Mouse (Mus musculus) cerebellum, postnatal 4 days (tissue): Measurements from ENCODE around the gene Tes3-ps.

Experiments
- DNase-seq, 2 experiments: peaks; one replicate each; pipeline ENCODE4 v3.0.0; 2022; ENCODE audit warnings: low spot score in 2 of 2, mixed read lengths in 1 of 2

Tes3-ps gene

DNA sequence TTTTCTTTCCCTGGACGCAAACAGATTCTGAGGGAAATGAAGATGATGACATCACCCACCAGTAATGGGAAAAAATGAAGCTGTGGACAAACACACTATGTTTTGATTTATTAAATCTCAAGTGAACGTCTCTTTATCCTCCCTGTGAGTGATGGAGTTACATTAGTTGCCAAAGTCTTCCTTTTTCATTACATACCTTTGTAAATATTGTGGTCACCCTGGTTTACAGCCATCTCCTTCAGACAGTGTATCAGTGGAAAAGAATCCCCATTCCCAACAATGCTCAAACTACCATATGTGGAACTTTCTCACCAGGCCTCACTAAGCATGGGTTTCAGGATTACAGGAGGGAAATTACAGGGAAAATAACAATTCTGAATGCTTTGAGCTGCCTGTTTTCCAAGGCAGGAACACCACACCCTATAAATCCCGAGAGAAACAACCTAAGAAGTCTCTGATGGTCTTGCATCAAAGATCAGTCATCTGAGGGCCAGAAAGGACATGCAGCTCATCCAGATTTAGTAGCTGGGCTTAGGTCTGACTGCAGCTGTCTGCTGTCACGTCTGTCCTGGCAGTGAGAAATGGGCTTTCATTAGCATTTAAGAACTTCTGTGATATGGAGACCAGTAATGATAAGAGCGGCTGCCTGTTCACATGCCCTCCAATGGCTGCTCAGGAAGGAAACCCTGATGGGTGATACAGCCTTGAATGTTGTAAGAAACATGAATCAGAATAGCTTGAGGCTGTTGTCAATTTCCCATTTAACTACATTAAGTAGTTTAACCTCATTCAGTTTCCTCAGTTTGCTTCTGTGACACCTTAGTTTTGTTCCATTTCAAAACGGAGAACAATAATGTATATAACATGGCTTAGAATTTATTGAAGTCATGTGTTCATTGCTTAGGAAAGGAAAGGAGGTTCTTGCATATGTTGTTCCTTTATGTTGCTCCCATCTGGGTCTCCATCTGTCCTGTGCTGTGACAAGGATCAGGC, at the start of gene Tes3-ps:
Gene Tes3-ps (plus strand): TSS at position 943 of the 993 bp plus-strand sequence.
- no peak for DNase-seq

DNA sequence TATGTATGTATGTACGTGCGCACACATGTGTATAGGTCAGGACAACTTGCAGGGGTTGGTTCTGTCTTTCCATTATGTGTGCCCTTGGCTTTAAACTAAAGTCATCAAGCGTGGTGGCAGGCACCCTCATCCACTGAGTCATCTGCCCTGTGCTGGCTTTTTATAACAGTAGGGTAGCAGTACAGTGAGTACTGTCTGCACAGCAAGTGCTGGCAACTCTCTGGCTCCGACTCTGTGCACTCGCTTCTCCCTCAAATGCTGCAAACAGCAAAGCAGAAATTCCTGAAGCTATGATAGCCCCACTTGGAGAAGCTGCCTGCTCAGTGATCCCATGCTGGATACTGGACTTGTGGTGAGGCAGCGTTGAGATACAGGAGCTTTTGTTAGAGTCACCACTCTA, 48.7 kb upstream of the Tes3-ps start:
- DNase-seq: no peak

DNA sequence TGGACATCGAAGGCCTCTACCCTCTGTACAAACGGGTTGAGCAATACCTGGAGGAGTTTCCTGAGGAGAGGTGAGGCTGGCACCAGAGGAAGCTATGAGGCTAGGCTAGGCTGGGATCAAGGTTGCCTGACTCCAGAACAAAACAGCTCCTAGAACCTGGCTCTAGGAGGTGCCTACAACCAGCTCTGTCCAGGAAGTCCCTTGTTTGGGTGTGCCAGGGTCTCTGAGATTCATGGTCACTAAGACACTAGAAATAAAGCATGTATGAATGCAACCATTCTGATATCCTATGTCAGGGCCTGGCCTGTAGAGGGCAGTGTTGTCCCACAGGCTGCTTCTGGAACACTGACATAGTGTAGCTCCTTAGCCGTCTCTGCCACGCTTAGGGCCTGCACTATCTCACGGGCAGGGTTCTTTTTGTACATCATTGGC, 43.8 kb upstream of the Tes3-ps start:
- DNase-seq: peak; percentile 75 to 83

DNA sequence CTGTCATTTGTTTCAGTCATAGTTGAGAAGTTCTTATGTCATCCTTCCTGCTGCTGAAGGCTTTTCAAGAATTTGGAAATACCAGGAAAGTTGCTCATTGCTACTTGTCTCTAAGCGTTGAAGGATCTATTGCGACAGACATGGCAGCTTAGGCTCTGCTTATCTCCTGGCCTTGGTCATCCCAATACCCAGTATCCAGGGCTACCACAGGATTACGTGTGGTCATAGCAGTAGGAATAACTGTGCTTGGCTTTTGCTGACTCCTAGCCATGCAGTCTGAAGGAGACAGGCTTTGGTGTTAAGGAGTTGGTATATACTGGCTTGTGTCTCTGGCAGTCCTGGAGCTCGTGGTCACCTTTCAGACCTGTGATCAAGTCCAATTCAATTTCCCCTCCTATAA, 32.8 kb upstream of the Tes3-ps start:
- no peak for DNase-seq

DNA sequence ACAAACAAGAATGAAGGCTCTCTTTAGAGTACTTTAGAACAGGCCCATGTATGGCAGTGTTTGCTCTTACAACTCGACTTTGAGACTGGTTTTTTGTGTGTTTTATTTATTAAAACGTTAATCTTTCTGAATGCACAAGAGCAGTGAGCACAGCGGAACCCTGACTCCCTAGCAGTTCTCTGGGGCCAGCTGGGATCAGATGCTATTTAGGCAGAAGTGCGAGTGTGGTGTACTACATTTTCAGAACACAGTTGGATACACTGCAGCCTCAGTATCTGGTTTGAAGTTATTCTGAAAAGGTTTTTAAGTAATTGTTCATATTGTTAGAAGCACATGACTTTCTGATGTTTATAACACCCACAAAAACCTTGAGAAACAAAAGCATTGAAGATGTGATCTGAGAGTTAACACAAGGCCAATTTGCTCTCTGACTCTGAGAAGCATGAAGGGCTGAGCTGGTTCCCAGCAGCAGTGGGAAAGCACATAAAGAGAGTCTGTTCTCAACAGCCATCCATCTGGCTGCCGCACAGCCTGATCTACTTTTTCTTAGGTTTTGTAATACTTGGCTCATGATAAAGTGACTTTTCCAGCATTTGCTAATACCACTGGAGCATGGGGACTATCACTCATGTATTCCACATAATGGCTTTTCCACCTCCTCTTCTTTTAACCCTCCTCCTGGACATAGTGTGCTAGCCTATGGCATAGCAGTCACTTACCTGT, 32.3 kb upstream of the Tes3-ps start:
- no peak for DNase-seq

DNA sequence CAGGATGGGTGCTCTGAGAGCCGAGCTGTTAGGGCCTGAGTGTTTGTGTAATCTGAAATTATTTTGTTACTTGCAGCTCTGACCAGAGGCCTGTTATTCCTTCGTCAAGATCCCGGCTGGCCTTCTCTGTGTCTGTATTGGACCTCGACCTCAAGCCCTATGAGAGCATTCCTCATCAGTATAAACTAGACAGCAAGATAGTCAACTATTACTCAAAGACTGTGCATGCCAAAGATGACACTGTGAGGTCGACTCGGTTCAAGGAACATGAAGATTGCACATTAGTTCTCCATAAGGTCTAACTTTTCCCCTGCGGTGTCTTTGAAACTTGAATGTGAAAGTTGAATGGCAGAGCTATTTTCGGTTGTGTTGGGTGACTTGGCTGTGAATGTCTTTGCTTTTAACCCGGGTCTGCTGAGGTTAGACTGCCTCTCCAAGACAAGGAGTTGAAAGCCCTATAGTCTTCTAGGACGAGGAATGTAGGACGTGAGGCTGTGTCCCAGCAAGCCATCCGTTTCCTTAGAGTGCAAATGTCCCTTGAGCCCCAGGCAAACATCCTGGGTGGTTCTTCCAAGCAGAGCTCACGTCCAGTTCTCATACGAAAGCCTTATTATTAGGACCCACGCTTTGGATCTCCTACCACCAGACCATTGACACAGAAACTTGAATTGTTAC, 31.5 kb upstream of the Tes3-ps start:
- DNase-seq: no peak

DNA sequence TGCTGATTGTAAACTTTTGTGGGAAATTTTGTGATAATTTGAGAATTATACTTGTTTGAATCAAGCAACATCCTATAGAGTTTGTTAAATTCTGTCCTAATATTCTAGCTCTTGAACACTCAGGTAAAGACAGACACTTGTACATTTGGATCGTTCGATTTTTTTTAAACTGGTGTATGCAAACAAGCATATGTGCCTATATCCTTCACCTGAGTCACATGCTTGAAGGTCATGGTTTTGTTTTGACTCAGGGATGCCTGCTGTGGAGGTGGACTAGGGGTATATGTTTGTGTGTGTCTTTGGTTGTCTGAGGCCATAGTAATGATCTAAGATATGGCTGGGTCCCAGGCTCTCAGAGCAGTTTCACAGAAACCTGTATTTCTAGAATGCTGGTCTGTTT, 30.2 kb upstream of the Tes3-ps start:
- DNase-seq: no peak

DNA sequence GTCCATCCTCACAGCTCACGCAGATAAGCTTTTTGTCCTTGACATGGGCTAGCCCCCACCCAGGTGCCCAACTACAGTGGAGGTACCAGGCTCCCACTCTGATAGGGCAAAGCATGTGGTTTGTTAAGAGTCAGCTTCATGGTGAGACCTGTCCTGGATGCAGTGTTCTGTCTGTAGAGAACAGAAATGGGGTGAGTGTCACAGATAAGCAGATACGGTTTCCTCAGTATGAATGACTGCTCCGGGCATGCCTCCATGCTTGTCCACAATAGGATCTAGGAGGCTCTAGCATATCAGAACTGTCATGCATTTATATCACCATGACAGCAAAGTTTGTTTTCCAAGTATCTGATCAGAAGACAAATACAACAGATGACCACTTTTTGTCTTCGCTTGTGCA, 27.2 kb upstream of the Tes3-ps start:
- DNase-seq: no peak

DNA sequence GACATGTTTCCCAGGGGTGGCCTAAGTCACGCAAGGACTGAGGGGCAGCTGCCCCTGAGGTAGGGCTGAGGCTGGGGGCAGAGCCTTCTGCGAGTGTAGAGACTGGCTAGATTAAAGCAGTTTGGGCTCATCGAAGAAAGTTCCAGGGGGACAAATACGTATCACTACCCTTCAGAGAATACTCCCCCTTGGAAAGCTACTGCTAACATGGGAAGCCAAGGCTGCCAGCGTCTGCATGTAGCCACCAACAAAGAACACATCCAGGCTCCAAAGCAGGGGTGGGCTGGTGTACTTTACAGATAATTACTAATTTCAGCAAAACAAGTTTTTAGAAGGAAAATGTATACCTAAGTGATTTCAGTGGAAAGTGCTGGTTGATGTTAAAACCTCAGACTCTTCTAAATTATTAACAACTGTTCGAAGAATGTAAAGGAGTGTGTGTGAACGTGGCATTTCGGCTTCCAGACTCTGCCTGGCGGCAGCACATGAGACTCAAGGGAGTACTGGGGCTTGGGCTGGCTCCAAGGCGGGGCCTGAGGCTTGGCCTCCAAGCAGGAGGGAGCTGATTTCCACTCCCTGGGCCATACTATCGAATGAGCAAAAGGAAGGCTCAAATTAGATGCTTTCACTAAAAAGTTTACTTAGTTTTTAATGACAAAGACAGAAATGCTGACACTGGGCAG, 26.6 kb upstream of the Tes3-ps start:
- DNase-seq: peak in 1 of 2 experiments; percentile 27

DNA sequence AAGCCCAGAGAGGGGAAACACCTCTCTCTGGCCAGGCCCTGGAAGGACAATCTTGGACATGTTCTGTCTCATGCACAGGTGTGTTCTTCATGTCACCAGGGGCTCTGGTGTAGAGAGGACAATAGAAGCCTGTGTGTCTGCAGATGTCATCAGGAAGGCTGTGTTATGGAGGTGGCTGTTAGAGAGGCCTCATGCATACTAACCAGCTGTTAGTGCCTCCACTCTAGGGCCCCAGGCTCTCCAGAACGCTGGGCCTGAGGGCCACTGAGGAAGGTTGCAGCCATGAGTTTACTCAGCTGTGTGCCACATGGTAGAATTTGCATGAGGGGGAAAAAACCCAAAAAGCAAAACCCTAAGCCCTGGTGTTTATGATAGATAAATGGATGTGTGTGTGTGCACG, 25.5 kb upstream of the Tes3-ps start:
- no peak for DNase-seq

DNA sequence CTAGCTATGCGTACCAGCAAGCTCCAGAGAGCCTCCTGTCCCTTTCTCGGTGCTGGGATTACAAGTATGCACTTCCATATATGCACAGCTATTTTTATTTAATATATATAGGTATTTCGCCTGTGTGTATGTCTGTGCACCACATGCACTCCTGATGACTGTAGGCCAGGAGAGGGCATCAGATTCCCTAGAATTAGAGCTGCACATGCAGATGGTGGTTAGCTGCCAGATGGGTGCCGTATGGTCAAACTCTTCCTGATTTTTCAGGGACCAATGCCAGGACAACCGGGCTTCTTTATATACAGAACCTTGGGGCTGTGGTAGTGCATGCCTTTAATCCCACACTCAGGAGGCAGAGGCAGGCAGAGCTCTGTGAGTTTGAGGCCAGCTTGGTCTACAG, 24.1 kb upstream of the Tes3-ps start:
- DNase-seq: no peak

DNA sequence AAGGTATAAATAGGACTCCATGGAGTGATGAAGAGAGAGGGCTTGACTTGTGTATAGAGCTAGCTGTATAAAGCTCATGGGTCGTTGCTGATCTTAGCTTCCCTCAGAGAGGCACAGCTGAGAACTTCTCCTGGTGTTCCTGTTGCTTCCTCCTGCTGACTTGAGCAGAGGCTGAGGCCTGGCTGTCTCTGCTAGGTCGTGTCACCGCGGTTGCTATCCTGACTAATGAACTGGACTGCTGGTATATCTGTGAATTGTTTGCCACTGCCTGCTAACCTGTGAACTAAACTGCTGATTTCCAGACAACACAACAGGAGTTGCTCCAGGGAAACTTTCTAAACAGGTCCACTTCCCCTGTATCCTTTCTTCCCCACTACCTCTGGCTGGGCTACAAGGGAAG, 22.8 kb upstream of the Tes3-ps start:
- no peak for DNase-seq

DNA sequence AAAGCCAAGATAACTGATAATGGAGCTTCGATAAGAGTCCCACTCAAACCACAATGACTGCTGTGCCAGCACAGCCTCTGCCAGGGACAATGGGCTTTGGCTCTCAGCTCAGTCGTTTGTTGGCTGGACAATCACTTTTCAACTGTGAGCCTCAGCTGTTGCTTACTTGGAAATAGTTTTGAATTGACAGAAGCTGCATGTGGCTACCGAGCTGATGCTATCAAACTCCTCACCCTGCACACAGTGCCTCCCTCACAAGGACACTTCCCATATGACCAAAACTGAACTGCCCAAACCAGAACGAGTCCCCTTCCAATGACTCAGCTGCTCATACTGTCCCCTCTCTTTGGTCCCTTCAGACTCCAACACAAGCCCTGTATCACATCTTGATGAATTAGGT, 22.3 kb upstream of the Tes3-ps start:
- no peak for DNase-seq

DNA sequence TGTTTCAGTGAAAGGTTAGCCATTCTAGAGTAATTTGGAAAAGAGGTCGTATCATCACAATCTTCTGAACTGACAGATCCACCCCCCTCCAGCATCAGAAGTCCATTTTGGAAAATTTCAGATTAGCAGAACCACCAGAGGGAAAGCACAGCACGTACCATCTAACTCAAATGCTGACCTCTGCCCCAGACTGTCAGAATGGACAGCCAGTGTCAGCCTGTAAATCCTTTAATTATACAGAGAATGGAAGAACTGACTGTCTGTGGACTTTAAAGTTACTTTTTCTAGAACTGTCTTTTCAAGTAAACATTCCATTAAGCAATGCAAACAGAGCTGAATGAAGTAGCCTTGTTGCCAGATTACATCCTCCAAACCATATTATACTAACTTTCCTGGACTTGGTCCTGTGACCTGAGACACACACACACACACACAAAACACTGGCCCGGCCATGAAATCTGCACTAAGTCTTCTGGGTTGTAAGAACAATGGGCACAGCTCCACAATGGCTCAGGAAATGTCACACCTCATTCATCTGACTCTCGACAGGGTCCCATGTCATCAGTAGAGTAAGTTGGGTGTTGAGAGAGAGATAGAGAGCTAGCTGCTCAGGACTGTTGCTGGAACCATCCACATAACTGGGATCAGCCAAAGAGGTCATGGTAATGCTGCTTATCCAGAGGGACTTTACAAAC, 21.0 kb upstream of the Tes3-ps start:
- DNase-seq: no peak

DNA sequence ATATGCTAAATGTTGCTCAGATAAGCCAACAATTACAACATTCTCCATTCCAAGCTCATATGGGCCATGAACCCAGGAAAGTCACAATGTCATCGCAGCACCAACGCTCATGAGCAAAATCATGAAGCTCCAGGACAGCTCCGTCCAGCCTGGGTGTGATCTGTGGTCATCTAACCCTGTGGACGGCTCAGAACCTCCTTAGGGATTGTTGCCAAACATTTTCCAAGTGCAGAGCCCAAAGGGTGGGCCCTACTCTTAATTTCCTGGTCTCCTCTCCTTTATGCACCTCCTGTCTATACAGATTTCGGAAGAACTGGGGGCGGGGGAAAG, 20.5 kb upstream of the Tes3-ps start:
- DNase-seq: no peak

DNA sequence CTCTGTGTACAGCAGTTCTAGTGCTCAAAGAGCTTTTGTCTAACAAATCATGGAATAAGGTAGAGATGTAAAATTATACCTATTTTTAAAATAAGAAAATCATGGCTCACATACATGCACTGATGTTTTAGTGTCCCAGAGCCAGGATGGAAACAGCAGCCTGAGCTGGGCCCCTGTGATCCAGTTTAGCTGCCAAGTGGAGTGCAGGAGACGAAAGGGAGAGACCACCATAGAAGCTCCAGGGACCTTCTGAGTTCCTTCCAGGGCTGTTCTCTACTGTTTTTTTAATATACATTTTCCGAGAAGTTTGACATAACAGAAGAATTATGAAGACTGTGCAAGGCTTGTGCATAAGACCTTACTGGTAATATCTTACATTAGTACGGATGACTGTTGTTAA, 15.2 kb upstream of the Tes3-ps start:
- DNase-seq: no peak

DNA sequence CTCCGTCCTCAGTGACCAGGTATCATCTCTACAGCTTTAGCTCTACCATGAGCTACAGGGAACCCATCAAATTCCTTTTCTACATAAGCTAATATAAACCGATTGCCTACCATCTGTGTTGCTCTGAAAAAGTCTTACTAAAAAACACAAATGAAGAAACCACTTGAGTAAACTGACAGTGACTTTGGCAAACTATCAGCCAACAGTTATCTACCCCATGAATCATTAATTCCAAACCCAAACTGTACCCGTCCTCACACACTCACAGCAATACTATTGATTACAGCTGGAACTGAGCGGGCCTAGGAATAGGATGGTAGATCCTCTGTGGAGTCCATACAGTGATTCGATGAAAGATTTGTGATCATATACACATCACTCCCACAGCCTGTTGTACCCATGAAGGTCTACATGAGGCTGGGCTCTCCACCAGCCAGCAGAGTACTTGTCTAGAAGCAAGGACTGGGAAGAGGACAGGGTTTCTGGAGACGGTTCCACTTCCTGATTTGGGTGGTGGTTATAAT, 14.2 kb upstream of the Tes3-ps start:
- DNase-seq: no peak

DNA sequence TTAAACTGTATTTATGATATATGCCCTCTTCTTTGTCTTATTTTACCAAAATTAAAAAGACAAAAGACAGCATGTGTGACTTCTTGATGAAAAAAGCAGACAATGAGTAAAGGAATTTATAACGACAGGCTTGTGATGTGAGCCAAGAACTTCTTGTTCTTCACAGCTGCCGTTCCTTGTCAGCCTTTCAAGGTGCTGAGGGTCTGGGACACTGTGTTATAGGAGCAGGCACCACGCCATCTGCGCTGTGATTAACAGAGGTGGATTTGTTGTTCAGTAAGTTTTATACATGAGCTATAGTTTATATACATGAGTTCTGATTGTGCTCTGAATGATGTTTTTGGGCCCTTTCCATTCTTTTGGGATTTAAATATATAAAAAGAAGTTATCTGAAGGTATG, 13.7 kb upstream of the Tes3-ps start:
- DNase-seq: no peak

DNA sequence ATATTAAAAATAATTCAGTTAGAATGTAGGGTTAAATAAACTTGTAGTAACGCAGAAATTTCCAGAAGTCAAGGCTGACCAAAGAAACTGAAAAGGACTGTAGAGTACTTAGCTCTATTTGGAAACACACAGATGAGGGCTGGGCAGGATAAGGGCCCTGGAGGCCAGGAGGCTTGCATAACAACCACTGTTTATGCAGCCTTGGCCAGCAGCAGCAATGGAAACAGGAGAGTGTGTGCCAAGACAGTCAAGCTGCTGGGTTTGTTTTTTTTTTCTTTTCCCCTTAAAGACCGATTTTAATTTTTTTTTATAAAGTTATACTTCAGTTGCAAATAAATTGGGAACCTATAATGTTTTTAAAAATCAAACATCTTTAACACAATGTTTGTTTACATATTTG, 13.1 kb upstream of the Tes3-ps start:
- DNase-seq: peak in 1 of 2 experiments; percentile 21

DNA sequence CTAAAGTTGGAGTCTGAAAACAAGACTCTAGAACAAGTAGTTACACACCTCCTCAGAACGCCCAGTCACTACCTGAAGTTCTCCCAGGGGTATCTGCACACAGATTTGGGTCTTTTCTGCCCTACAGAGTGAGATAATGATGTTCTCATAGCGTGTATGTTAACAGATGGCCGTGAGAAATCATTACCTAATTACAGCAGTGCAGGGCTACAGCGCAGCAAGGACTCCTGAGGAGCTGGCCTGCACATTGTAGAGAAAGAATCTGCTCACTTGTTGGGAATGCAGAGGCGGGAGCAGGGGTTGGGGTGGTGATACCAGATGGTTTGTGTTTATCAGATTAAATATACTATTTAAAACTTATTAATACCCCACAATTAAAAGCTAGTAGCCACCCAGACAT, 12.6 kb upstream of the Tes3-ps start:
- no peak for DNase-seq

DNA sequence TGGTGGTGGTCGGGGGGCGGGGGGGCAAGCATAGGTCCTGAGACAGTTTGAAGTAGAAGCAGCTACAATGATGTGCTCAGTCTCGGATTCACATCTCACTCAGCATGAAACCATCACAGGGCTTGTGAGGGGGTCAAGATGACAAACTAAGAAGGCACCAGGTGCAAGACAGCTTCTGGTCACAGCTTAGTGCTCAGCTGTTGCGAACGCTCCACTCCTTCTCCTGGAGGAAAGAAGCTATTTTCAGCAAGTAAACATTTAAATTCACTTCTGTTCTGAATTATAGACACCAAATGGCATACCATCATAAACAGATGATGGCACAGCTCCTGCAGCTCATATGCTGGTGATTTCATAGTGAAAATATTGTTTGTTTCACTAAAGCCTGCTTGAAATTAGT, 7.7 kb upstream of the Tes3-ps start:
- no peak for DNase-seq
